Mouse (Mus musculus): ENCODE measurements around the gene Nsf.

The Nsf gene

GRCm38 (mm10) chr11:103773387-103774227, 180.2 kb downstream of the Nsf start, which contains the start of gene Wnt3:
Wnt3 (plus strand) TSS chr11:103774150.
- DNase-seq (ENCODE audit: low spot score in 2 of 2) = no peak

GRCm38 (mm10) chr11:103772505-103773386, 181.1 kb downstream of the Nsf start:
- no peak for DNase-seq (ENCODE audit: low spot score in 2 of 2)
